Mouse (Mus musculus) forebrain, postnatal 0 days (tissue): Measurements from ENCODE around the gene Padi1. TPM values are rescaled to one million over a fixed set of nuclear protein-coding genes. Genes with fewer than 3 reads are reported as not detected.

Source experiments
- ATAC-seq: fragments of 200-750 bp; cut with Nextera tagmentation; 2 replicates; pipeline ENCODE4 v1.8.0; 2017; ENCODE audit warnings: mild to moderate bottlenecking, moderate library complexity
- DNase-seq: peaks from one replicate; pipeline ENCODE4 v3.0.0-alpha.2; 2015
- H3K27ac ChIP-seq: fragments of 300-500 bp; sonication (generic); 2 replicates; pipeline ENCODE4 v1.5.1; 2014; ENCODE audit warnings: low read depth, mild to moderate bottlenecking, antibody characterized with exemption, low read length, moderate library complexity, mixed read lengths
- H3K27me3 ChIP-seq: fragments of 300-500 bp; sonication (generic); 2 replicates; pipeline ENCODE4 v1.6.1; 2014; ENCODE audit warnings: mild to moderate bottlenecking, low read length, mixed read lengths; ENCODE audit not compliant: insufficient read depth
- H3K36me3 ChIP-seq: fragments of 300-500 bp; sonication (generic); 2 replicates; pipeline ENCODE4 v1.6.1; 2014; ENCODE audit warnings: mild to moderate bottlenecking, moderate library complexity; ENCODE audit not compliant: insufficient read depth
- H3K4me1 ChIP-seq: fragments of 300-500 bp; sonication (generic); 2 replicates; pipeline ENCODE4 v1.6.1; 2014; ENCODE audit warnings: antibody characterized with exemption; ENCODE audit not compliant: insufficient read depth
- H3K4me2 ChIP-seq: fragments of 300-500 bp; sonication (generic); 2 replicates; pipeline ENCODE4 v1.6.1; 2014; ENCODE audit warnings: low read depth, mild to moderate bottlenecking, moderate library complexity
- H3K4me3 ChIP-seq: fragments of 300-500 bp; sonication (generic); 2 replicates; pipeline ENCODE4 v1.5.1; 2014; ENCODE audit warnings: low read depth, low read length, mixed read lengths
- H3K9ac ChIP-seq: fragments of 300-500 bp; sonication (generic); 2 replicates; pipeline ENCODE4 v1.6.1; 2014; ENCODE audit warnings: mild to moderate bottlenecking
- H3K9me3 ChIP-seq: fragments of 300-500 bp; sonication (generic); 2 replicates; pipeline ENCODE4 v1.6.1; 2016; ENCODE audit warnings: low read length
- CTCF ChIP-seq: sonication (generic); IDR thresholded peaks from 2 replicates; pipeline ENCODE4 v1.5.1; 2016; ENCODE audit warnings: antibody characterized with exemption, control low read depth, low read depth
- WGBS: fragments of 180-500 bp; shearing (Covaris S2); extraction: QIAGEN DNeasy Blood & Tissue Kit; methylation state at CpG from one replicate; pipeline ENCODE4 v1.1.7; 2014; 5-methylcytosine and 5-hydroxymethylcytosine counted together
- polyA plus RNA-seq: library from polyadenylated mRNA; unstranded; fragments of >200 nt; fragmentation: Nextera tagmentation; extraction: Ambion mirVana; gene quantifications from 2 replicates; pipeline ENCODE4 v1.2.1, GENCODE M21; 2015
- total RNA-seq: library from RNA; depleted of rRNA; stranded (reverse); fragments of >200 nt; gene quantifications from 2 replicates; pipeline ENCODE4 v1.2.3, GENCODE M21; 2014

Padi1 gene
- total and polyA plus RNA-seq, 2 experiments from 2014 or later = 0.06 to 0.10 TPM

GRCm38 (mm10) chr4:140794678-140795077 lies 50.9 kb downstream of the Padi1 start:
- no peak overlapping the region for H3K9ac ChIP-seq
- H3K36me3 ChIP-seq = no peaks in the 10 kb centered on the region
- H3K4me1 ChIP-seq = no peaks in the 10 kb centered on the region
- no peaks in the 10 kb centered on the region for H3K27me3 ChIP-seq
- no peak overlapping the region for H3K4me2 ChIP-seq
- no peak for DNase-seq
- no peak for TF ChIP-seq CTCF
- no peak overlapping the region for H3K27ac ChIP-seq
- no peak overlapping the region for H3K4me3 ChIP-seq
- ATAC-seq = no peak
- WGBS = 81% methylated on average over 9 of the region's 9 CpGs
- no peaks in the 10 kb centered on the region for H3K9me3 ChIP-seq

DNA sequence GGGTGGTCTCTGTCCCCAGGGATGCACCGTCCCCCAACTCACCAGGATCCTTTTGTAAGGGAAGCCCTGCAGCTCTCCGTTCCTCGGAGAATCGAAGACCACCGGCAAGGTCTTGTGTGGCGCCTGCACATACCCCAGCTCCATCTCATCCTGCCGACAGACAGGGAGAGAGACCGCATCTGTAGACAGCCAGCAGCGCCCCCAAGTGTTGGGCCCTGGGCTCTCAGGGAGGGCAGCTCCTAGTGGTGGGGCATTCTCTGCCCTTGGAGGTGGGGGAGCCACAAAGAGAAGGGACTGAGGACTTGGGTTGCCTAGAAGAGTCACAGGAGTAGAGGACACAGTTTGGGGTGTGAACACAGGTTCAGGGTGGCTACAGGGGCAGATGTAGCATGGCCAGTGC lies 51.8 kb downstream of the Padi1 start:
- no peak overlapping the region for H3K27ac ChIP-seq
- H3K4me1 ChIP-seq = no peaks in the 10 kb centered on the region
- no peaks in the 10 kb centered on the region for H3K36me3 ChIP-seq
- peak; percentile 36 for TF ChIP-seq CTCF
- no peak for ATAC-seq
- H3K9ac ChIP-seq = no peak overlapping the region
- WGBS = 48% methylated on average over 9 of the region's 9 CpGs
- no peak for DNase-seq
- no peak overlapping the region for H3K4me2 ChIP-seq
- no peaks in the 10 kb centered on the region for H3K27me3 ChIP-seq
- H3K9me3 ChIP-seq = no peaks in the 10 kb centered on the region
- no peak overlapping the region for H3K4me3 ChIP-seq

DNA sequence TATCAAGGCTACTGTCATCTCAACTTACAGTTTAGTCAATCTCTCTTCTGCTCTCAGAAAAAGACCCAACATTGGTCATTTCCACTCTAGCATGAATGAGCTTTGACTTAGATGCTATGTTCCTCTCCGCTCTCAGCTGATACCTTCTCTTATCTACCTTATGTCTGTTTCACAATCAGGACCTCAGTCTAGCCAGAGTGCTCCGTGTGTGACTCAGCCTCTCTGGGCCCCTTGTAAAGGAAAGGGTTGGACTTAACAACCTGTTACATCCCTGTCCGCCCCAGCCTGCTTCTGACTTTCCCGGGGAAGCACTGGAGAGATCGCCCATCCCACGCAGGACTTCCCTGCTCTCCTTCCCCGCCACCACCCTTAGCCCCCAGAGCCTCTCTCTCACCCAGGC lies 53.0 kb downstream of the Padi1 start:
- ATAC-seq = no peak
- 93% methylated on average over 7 of the region's 7 CpGs for WGBS
- no peak for TF ChIP-seq CTCF

GRCm38 (mm10) chr4:140791071-140791470 lies 54.5 kb downstream of the Padi1 start:
- Histone ChIP-seq H3K36me3 (no peaks in the 10 kb centered on the region), H3K4me1 (no peaks in the 10 kb centered on the region), H3K4me3 (no peak overlapping the region), H3K27me3 (no peaks in the 10 kb centered on the region), H3K4me2 (no peak overlapping the region), H3K9me3 (no peaks in the 10 kb centered on the region), H3K9ac (no peak overlapping the region), H3K27ac (no peak overlapping the region)
- ATAC-seq (no peak), DNase-seq (no peak)
- TF ChIP-seq CTCF = no peak
- WGBS = 83% methylated on average over 16 of the region's 16 CpGs

More for the DNA sequence above, 53.0 kb downstream of the Padi1 start:
- H3K4me2 ChIP-seq = no peak overlapping the region
- H3K27me3 ChIP-seq = no peaks in the 10 kb centered on the region
- no peak overlapping the region for H3K9ac ChIP-seq
- H3K4me1 ChIP-seq = no peaks in the 10 kb centered on the region
- no peak for DNase-seq
- no peak overlapping the region for H3K4me3 ChIP-seq
- H3K9me3 ChIP-seq = no peaks in the 10 kb centered on the region
- no peaks in the 10 kb centered on the region for H3K36me3 ChIP-seq
- H3K27ac ChIP-seq = no peak overlapping the region

- Histone ChIP-seq H3K9me3 (no peaks in the 10 kb centered on the region), H3K4me3 (no peak overlapping the region), H3K4me1 (no peaks in the 10 kb centered on the region), H3K9ac (no peak overlapping the region), H3K4me2 (no peak overlapping the region), H3K27me3 (no peaks in the 10 kb centered on the region), H3K36me3 (no peaks in the 10 kb centered on the region), H3K27ac (no peak overlapping the region)
- TF ChIP-seq CTCF = no peak
- ATAC-seq (no peak), DNase-seq (no peak)
- 91% methylated on average over 4 of the region's 4 CpGs for WGBS
Measured at GRCm38 (mm10) chr4:140789983-140790382, 55.6 kb downstream of the Padi1 start.

DNA sequence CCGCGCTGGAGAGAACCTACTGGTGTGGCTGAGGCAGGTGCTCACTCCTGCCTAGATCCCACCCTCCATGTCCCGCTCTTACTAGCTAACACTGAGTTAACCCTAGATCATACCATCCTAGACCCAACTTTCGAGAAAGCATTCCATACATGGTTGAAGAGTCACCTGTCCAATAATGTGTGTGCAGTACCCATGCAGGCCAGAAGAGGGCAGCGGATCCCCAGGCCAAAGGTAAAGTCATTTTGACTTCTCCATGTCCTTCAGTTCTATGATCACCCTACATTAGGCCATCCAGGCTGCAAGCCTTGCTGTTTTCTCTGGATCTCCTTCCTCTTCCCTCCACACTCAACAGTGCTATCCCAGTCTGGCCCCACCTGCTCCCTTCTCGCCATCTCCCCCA lies 56.6 kb downstream of the Padi1 start:
- ATAC-seq = no peak
- no peak overlapping the region for H3K4me3 ChIP-seq
- peak; percentile 88 for TF ChIP-seq CTCF
- H3K27ac ChIP-seq = no peak overlapping the region
- H3K36me3 ChIP-seq = no peaks in the 10 kb centered on the region
- 48% methylated on average over 6 of the region's 6 CpGs for WGBS
- peak; percentile 41 for DNase-seq
- H3K27me3 ChIP-seq = no peaks in the 10 kb centered on the region
- no peaks in the 10 kb centered on the region for H3K4me1 ChIP-seq
- no peak overlapping the region for H3K4me2 ChIP-seq
- H3K9ac ChIP-seq = no peak overlapping the region
- no peaks in the 10 kb centered on the region for H3K9me3 ChIP-seq

- Histone ChIP-seq H3K27me3 (no peaks in the 10 kb centered on the region), H3K9me3 (no peaks in the 10 kb centered on the region), H3K4me1 (no peaks in the 10 kb centered on the region), H3K4me3 (no peak overlapping the region), H3K36me3 (no peaks in the 10 kb centered on the region), H3K9ac (no peak overlapping the region), H3K27ac (no peak overlapping the region), H3K4me2 (no peak overlapping the region)
- ATAC-seq (no peak), DNase-seq (no peak)
- no peak for TF ChIP-seq CTCF
- 80% methylated on average over 6 of the region's 6 CpGs for WGBS
Measured at GRCm38 (mm10) chr4:140788264-140788663, 57.3 kb downstream of the Padi1 start.

GRCm38 (mm10) chr4:140787414-140787813 lies 58.2 kb downstream of the Padi1 start:
- Histone ChIP-seq H3K9ac (no peak overlapping the region), H3K27ac (no peak overlapping the region), H3K4me1 (no peaks in the 10 kb centered on the region), H3K27me3 (no peaks in the 10 kb centered on the region), H3K4me2 (no peak overlapping the region), H3K4me3 (no peak overlapping the region), H3K36me3 (no peaks in the 10 kb centered on the region), H3K9me3 (no peaks in the 10 kb centered on the region)
- DNase-seq (no peak), ATAC-seq (no peak)
- TF ChIP-seq CTCF = no peak
- 75% methylated on average over 4 of the region's 4 CpGs for WGBS
